Mouse (Mus musculus) heart, embryonic 10.5 days (tissue): Measurements from ENCODE around the gene Pde4b. TPM values are rescaled to one million over a fixed set of nuclear protein-coding genes. Genes with fewer than 3 reads are reported as not detected.

ENCODE experiments used
- DNase-seq: peaks from one replicate; pipeline ENCODE4 v3.0.0-alpha.2; 2017; ENCODE audit warnings: low spot score
- H3K27ac ChIP-seq: fragments of 300-500 bp; sonication (generic); 2 replicates; pipeline ENCODE4 v1.5.1; 2016; ENCODE audit warnings: mild to moderate bottlenecking
- H3K27me3 ChIP-seq: fragments of 300-500 bp; sonication (generic); 2 replicates; pipeline ENCODE4 v1.6.1; 2016; ENCODE audit warnings: mild to moderate bottlenecking; ENCODE audit not compliant: poor library complexity, insufficient read depth, severe bottlenecking
- H3K36me3 ChIP-seq: fragments of 300-500 bp; sonication (generic); 2 replicates; pipeline ENCODE4 v1.6.1; 2016; ENCODE audit warnings: mild to moderate bottlenecking, moderate library complexity
- H3K4me1 ChIP-seq: fragments of 300-500 bp; sonication (generic); 2 replicates; pipeline ENCODE4 v1.6.1; 2016; ENCODE audit warnings: mild to moderate bottlenecking
- H3K4me3 ChIP-seq: fragments of 300-500 bp; sonication (generic); 2 replicates; pipeline ENCODE4 v1.5.1; 2016; ENCODE audit warnings: mild to moderate bottlenecking, moderate library complexity
- H3K9me3 ChIP-seq: fragments of 300-500 bp; sonication (generic); 2 replicates; pipeline ENCODE4 v1.6.1; 2016; ENCODE audit warnings: mild to moderate bottlenecking, moderate library complexity
- WGBS: fragments of 180-500 bp; shearing (Covaris S2); methylation state at CpG from one replicate; pipeline ENCODE4 v1.1.7; 2016; 5-methylcytosine and 5-hydroxymethylcytosine counted together
- polyA plus RNA-seq: library from polyadenylated mRNA; unstranded; fragments of >200 nt; fragmentation: Nextera tagmentation; extraction: Ambion mirVana; gene quantifications from 2 replicates; pipeline ENCODE4 v1.2.1, GENCODE M21; 2016

The Pde4b gene
- polyA plus RNA-seq, 1 experiment from 2014 or later: 13.9 TPM

DNA sequence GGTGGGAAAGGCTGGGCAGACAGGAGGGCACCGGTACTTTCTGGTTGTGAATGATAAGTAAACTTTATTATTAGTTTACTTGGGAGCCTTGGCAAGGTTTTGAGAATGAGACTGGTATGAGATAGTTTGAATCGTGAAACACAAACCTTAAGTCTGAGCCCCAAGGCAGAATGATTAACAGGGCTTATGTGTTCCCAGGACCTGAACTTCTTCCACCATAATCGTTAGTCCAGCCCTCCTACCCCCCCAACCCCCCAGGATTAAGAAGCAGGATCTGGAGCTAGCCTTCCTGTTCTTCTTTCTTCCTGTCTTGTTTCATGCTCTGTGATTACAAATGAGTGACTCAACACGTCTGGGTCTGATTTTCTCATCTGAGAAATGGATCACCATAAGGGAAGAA is 429.1 kb downstream of the Pde4b start:
- H3K36me3 ChIP-seq: no peaks in the 10 kb centered on the region
- no peak overlapping the region for H3K27ac ChIP-seq
- H3K4me1 ChIP-seq: peaks cover 10% of the 10 kb centered on the region
- no peak overlapping the region for H3K4me3 ChIP-seq
- H3K27me3 ChIP-seq: no peaks in the 10 kb centered on the region
- no peak for DNase-seq
- H3K9me3 ChIP-seq: no peaks in the 10 kb centered on the region
- WGBS: 70% methylated on average over 4 of the region's 4 CpGs

GRCm38 (mm10) chr4:102516982-102517630 is 429.8 kb downstream of the Pde4b start:
- Histone ChIP-seq H3K9me3 (no peaks in the 10 kb centered on the region), H3K27me3 (no peaks in the 10 kb centered on the region), H3K4me3 (no peak overlapping the region), H3K36me3 (no peaks in the 10 kb centered on the region), H3K4me1 (peaks cover 3% of the 10 kb centered on the region; the same call in 1 of the 2 replicates), H3K27ac (0 out of 2 replicates have a peak overlapping the region, but pooled peaks have one; percentile 19)
- no peak for DNase-seq
- 65% methylated on average over 7 of the region's 7 CpGs for WGBS

DNA sequence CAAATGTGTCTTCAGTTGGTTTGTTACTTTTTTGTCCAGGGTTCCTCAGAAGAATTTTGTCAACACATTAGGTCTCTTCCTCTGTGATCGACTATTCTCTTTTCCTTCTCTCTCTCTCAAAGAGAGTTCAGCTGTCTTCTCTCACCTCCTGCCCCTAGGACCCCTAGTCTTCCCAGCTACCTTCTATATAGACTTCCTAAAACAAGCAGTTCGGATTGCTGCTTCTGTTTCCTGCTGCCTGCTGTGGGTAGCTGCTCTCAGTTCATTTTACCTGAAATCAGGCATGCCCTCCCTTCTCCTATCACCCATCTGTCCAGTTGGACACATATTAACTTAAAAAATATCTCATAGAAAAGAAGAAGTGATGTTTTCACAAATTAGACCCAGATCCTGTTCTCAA is 430.3 kb downstream of the Pde4b start:
- DNase-seq: no peak
- Histone ChIP-seq H3K27me3 (no peaks in the 10 kb centered on the region), H3K4me3 (no peak overlapping the region), H3K36me3 (no peaks in the 10 kb centered on the region), H3K27ac (no peak overlapping the region), H3K4me1 (0 out of 2 replicates have a peak, but pooled peaks cover 2% of the 10 kb centered on the region), H3K9me3 (no peaks in the 10 kb centered on the region)
- 66% methylated on average over 2 of the region's 2 CpGs for WGBS

GRCm38 (mm10) chr4:102518341-102518740 is 431.0 kb downstream of the Pde4b start:
- H3K9me3 ChIP-seq: no peaks in the 10 kb centered on the region
- no peaks in the 10 kb centered on the region for H3K27me3 ChIP-seq
- no peaks in the 10 kb centered on the region for H3K36me3 ChIP-seq
- no peak for DNase-seq
- no peak overlapping the region for H3K4me3 ChIP-seq
- H3K4me1 ChIP-seq: 0 out of 2 replicates have a peak, but pooled peaks cover 2% of the 10 kb centered on the region
- no peak overlapping the region for H3K27ac ChIP-seq
- WGBS: 91% methylated on average over 2 of the region's 2 CpGs

GRCm38 (mm10) chr4:102520669-102521261 is 433.4 kb downstream of the Pde4b start:
- Histone ChIP-seq H3K9me3 (no peaks in the 10 kb centered on the region), H3K36me3 (no peaks in the 10 kb centered on the region), H3K27ac (no peak overlapping the region), H3K4me3 (no peak overlapping the region), H3K27me3 (no peaks in the 10 kb centered on the region), H3K4me1 (0 out of 2 replicates have a peak, but pooled peaks cover 2% of the 10 kb centered on the region)
- no peak for DNase-seq
- WGBS: 65% methylated on average over 8 of the region's 8 CpGs

DNA sequence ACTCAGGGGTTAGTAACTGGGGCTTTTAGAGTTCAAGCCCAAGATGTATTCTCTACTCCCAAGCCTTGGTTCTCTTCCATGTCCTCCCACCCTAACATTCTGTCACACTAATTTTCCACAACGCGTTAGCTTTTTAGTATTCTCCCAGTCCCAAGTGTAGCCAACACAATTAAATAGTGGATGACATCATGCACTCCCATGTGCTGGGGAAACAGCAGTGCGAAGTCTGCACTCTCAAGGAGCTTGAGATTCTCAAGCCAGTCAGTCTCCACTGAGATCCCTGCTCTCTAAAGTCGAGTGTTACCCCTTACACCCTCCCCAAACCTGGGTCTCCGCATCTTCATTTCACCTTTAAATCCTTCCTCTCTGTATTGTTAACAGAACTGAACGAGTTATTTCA is 434.1 kb downstream of the Pde4b start:
- H3K27me3 ChIP-seq: no peaks in the 10 kb centered on the region
- 0 out of 2 replicates have a peak, but pooled peaks cover 2% of the 10 kb centered on the region for H3K4me1 ChIP-seq
- H3K27ac ChIP-seq: no peak overlapping the region
- no peak overlapping the region for H3K4me3 ChIP-seq
- H3K36me3 ChIP-seq: no peaks in the 10 kb centered on the region
- DNase-seq: no peak
- 73% methylated on average over 6 of the region's 6 CpGs for WGBS
- H3K9me3 ChIP-seq: no peaks in the 10 kb centered on the region

DNA sequence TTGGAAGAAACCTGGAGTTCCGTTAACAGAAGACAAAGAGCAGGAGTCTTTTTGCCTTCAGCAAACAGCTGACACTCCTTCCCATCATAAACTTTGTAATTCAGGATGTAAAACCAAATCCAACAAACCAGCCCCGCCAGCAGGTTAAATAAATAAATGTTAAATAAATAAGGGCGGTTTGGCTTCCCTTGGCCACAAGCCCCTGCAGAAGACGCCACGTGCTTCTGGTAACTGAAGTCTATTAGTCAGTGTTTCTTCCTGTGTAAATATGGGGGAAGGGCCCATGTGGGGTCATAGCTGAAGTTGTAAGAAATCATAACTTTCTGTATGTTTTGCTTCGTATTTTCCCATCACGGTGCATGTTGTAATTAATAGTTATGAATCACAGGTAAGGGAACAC is 440.0 kb downstream of the Pde4b start:
- no peak overlapping the region for H3K4me3 ChIP-seq
- no peaks in the 10 kb centered on the region for H3K9me3 ChIP-seq
- no peaks in the 10 kb centered on the region for H3K27me3 ChIP-seq
- H3K36me3 ChIP-seq: no peaks in the 10 kb centered on the region
- peaks cover 11% of the 10 kb centered on the region; the same call in 1 of the 2 replicates for H3K4me1 ChIP-seq
- DNase-seq: no peak
- WGBS: 78% methylated on average over 7 of the region's 7 CpGs
- no peak overlapping the region for H3K27ac ChIP-seq

GRCm38 (mm10) chr4:102530797-102531196 is 443.5 kb downstream of the Pde4b start:
- WGBS: 83% methylated on average over 4 of the region's 4 CpGs
- Histone ChIP-seq H3K27ac (no peak overlapping the region), H3K9me3 (no peaks in the 10 kb centered on the region), H3K4me3 (no peak overlapping the region), H3K4me1 (peaks cover 11% of the 10 kb centered on the region; the same call in 1 of the 2 replicates), H3K27me3 (no peaks in the 10 kb centered on the region), H3K36me3 (no peaks in the 10 kb centered on the region)
- DNase-seq: no peak

DNA sequence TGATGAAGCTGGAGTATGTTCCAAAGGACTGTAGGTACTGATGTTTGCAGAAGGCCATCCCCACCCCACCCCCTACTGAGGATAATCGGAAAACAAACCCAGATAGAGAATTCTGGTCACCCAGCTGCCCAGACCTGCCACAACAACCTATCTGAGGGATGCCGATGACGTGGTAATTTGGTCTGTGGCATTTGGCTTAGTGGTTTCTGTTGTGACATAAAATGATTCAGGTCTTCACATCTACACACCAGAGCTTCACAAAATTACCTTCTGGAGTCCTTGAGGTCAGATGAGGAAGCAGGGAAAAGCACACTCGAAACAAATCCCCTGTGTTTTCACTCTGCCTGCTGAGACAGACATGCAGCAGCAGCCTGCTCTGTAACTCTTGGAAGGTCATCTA is 444.4 kb downstream of the Pde4b start:
- 45% methylated on average over 4 of the region's 4 CpGs for WGBS
- no peak overlapping the region; the same call in 1 of the 2 replicates for H3K4me3 ChIP-seq
- no peak for DNase-seq
- H3K36me3 ChIP-seq: no peaks in the 10 kb centered on the region
- no peaks in the 10 kb centered on the region for H3K27me3 ChIP-seq
- no peaks in the 10 kb centered on the region for H3K9me3 ChIP-seq
- H3K27ac ChIP-seq: peak overlapping the region; percentile 42; the same call in 1 of the 2 replicates
- H3K4me1 ChIP-seq: peaks cover 11% of the 10 kb centered on the region; the same call in 1 of the 2 replicates

GRCm38 (mm10) chr4:102533183-102534048 is 446.1 kb downstream of the Pde4b start:
- no peak overlapping the region for H3K27ac ChIP-seq
- H3K4me3 ChIP-seq: no peak overlapping the region
- 57% methylated on average over 8 of the region's 8 CpGs for WGBS
- no peaks in the 10 kb centered on the region for H3K36me3 ChIP-seq
- H3K9me3 ChIP-seq: no peaks in the 10 kb centered on the region
- DNase-seq: no peak
- H3K27me3 ChIP-seq: no peaks in the 10 kb centered on the region
- H3K4me1 ChIP-seq: peaks cover 11% of the 10 kb centered on the region; the same call in 1 of the 2 replicates

DNA sequence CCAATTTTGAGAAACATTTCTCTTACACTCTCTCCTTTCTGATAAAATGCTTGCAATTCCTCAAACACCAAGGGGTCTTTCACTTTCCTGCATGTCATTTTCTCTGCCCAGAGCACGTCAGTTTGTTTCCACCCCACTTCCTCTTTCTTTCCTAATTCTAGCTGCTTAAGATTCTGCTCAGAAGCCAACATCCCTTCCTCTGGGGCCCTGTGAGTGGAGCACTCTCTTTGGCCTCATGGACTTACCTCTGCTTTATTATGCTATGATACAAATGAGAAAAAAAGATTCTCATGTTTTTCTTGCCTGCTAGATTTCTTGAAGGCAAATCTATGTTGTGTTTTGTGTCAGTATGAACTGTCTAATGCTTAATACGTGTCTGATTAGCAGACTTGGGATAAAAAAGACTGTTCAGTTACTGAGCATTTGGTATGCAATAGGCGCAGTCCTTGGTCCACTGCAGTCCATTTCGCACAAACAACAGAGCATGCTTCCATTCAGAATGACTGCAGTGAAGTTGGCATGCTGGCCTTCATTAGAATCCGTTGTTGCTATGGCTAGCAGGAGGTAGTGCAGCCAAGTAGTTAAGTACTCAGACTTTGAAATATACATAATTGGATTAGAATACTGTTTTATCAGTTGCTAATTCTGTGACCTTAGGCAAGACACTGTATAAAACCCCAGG is 446.8 kb downstream of the Pde4b start:
- 69% methylated on average over 5 of the region's 5 CpGs for WGBS
- DNase-seq: no peak
- no peaks in the 10 kb centered on the region for H3K9me3 ChIP-seq
- H3K4me1 ChIP-seq: peaks cover 11% of the 10 kb centered on the region; the same call in 1 of the 2 replicates
- H3K27me3 ChIP-seq: no peaks in the 10 kb centered on the region
- no peaks in the 10 kb centered on the region for H3K36me3 ChIP-seq
- no peak overlapping the region for H3K4me3 ChIP-seq
- H3K27ac ChIP-seq: no peak overlapping the region

DNA sequence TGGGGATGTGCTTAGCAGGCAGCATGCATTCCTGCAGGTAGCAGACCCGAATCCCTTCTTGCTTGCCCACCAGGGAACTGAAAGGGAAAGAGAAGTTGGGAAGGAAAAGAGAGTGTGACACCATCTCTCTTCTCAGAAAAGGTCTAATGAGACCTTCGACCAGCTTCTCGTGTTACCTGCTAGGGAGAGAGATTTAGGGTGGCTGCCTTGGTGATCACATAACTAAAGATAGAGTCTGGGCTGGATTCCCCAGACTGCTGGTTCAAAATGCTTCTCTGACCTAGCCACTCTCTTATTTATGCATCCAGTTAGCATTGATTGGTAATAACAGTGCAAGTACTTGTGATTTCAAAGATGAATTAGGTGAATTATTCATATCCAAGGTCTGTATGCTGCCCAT is 448.5 kb downstream of the Pde4b start:
- Histone ChIP-seq H3K36me3 (no peaks in the 10 kb centered on the region), H3K27ac (no peak overlapping the region), H3K9me3 (no peaks in the 10 kb centered on the region), H3K4me1 (peaks cover 15% of the 10 kb centered on the region; the same call in 1 of the 2 replicates), H3K4me3 (no peak overlapping the region), H3K27me3 (no peaks in the 10 kb centered on the region)
- WGBS: 70% methylated on average over 3 of the region's 3 CpGs
- DNase-seq: no peak
